Mouse (Mus musculus) bone marrow, adult 2 months (tissue): ENCODE results near the gene Actg2.

ENCODE experiments used
- CTCF ChIP-seq: fragments of 200-500 bp; IDR thresholded peaks from 2 replicates; pipeline ENCODE4 v1.5.1; 2011; ENCODE audit warnings: low read length, control low read depth; ENCODE audit not compliant: control insufficient read depth, insufficient read depth
- POLR2A ChIP-seq: fragments of 200-500 bp; IDR thresholded peaks from 2 replicates; pipeline ENCODE4 v1.6.1; 2011; ENCODE audit warnings: low read depth, mild to moderate bottlenecking, control low read depth, low read length, borderline replicate concordance; ENCODE audit not compliant: control insufficient read depth

- TF ChIP-seq POLR2A (no peak), CTCF (no peak)
These were observed 39.0 kb downstream of the Actg2 start for GRCm38 (mm10) chr6:83496753-83497710.
